Mouse (Mus musculus): ENCODE data around the gene Lrpprc. TPM values are rescaled to one million over a fixed set of nuclear protein-coding genes. Genes with fewer than 3 reads are reported as not detected.
"Not testable (repeated sequence)": the region's sequence is repeated elsewhere in the genome, so short reads cannot be mapped to it uniquely, and the experiment has no call there.

Lrpprc gene
- polyA plus RNA-seq, 1 experiment from 2014 or later: 58.4 TPM

- not testable (repeated sequence) for H3K4me2 ChIP-seq (ENCODE audit: low read depth); H3K27me3 ChIP-seq (ENCODE audit: control insufficient read depth, insufficient read depth, low read length); DNase-seq (ENCODE audit: low spot score); ATAC-seq (ENCODE audit: insufficient read depth, low FRiP score, low TSS enrichment); H3K9me3 ChIP-seq (ENCODE audit: control insufficient read depth, low read length); H3K4me3 ChIP-seq (ENCODE audit: low read depth, low read length); H3K36me3 ChIP-seq (ENCODE audit: control insufficient read depth, insufficient read depth, low read length); H3K4me1 ChIP-seq (ENCODE audit: control insufficient read depth, insufficient read depth, low read length); H3K27ac ChIP-seq (ENCODE audit: low read depth, low read length); H3K9ac ChIP-seq (ENCODE audit: low read length)
- 84% methylated on average over 14 of the region's 14 CpGs for WGBS
Measured at GRCm38 (mm10) chr17:84814192-84814591, 23.6 kb upstream of the Lrpprc start.

GRCm38 (mm10) chr17:84792006-84792405 is 1.4 kb upstream of the Lrpprc start:
- Histone ChIP-seq H3K4me2 (ENCODE audit: low read depth) (no peak overlapping the region), H3K27ac (ENCODE audit: low read depth, low read length) (no peak overlapping the region), H3K9me3 (ENCODE audit: control insufficient read depth, low read length) (no peaks in the 10 kb centered on the region), H3K9ac (ENCODE audit: low read length) (no peak overlapping the region), H3K4me3 (ENCODE audit: low read depth, low read length) (no peak overlapping the region), H3K4me1 (ENCODE audit: control insufficient read depth, insufficient read depth, low read length) (peaks cover 4% of the 10 kb centered on the region; the same call in 1 of the 2 replicates), H3K27me3 (ENCODE audit: control insufficient read depth, insufficient read depth, low read length) (no peaks in the 10 kb centered on the region), H3K36me3 (ENCODE audit: control insufficient read depth, insufficient read depth, low read length) (no peaks in the 10 kb centered on the region)
- 75% methylated on average over 5 of the region's 5 CpGs for WGBS
- ATAC-seq (ENCODE audit: insufficient read depth, low FRiP score, low TSS enrichment): no peak
- no peak for DNase-seq (ENCODE audit: low spot score)

GRCm38 (mm10) chr17:84791156-84791555 is 567 bp upstream of the Lrpprc start:
- Histone ChIP-seq H3K9ac (ENCODE audit: low read length) (peak overlapping the region; percentile 87), H3K4me1 (ENCODE audit: control insufficient read depth, insufficient read depth, low read length) (peaks cover 4% of the 10 kb centered on the region; the same call in 1 of the 2 replicates), H3K27ac (ENCODE audit: low read depth, low read length) (peak overlapping the region; percentile 15), H3K9me3 (ENCODE audit: control insufficient read depth, low read length) (no peaks in the 10 kb centered on the region), H3K4me3 (ENCODE audit: low read depth, low read length) (peak overlapping the region; percentile 93), H3K4me2 (ENCODE audit: low read depth) (peak overlapping the region; percentile 75), H3K27me3 (ENCODE audit: control insufficient read depth, insufficient read depth, low read length) (no peaks in the 10 kb centered on the region), H3K36me3 (ENCODE audit: control insufficient read depth, insufficient read depth, low read length) (no peaks in the 10 kb centered on the region)
- ATAC-seq (ENCODE audit: insufficient read depth, low FRiP score, low TSS enrichment) (0 out of 2 replicates have a peak, but pooled peaks have one; percentile 5), DNase-seq (ENCODE audit: low spot score) (peak; percentile 36)
- WGBS: 5% methylated on average over 8 of the region's 8 CpGs

- peak; percentile 45 for ATAC-seq (ENCODE audit: insufficient read depth, low FRiP score, low TSS enrichment)
- H3K9me3 ChIP-seq (ENCODE audit: control insufficient read depth, low read length): no peaks in the 10 kb centered on the region
- H3K4me1 ChIP-seq (ENCODE audit: control insufficient read depth, insufficient read depth, low read length): peaks cover 4% of the 10 kb centered on the region; the same call in 1 of the 2 replicates
- H3K9ac ChIP-seq (ENCODE audit: low read length): peak overlapping the region; percentile 87
- no peaks in the 10 kb centered on the region for H3K27me3 ChIP-seq (ENCODE audit: control insufficient read depth, insufficient read depth, low read length)
- peak overlapping the region; percentile 93 for H3K4me3 ChIP-seq (ENCODE audit: low read depth, low read length)
- DNase-seq (ENCODE audit: low spot score): no peak
- H3K27ac ChIP-seq (ENCODE audit: low read depth, low read length): 0 out of 2 replicates have a peak overlapping the region, but pooled peaks have one; percentile 54
- WGBS: 0% methylated on average over 22 of the region's 22 CpGs
- no peaks in the 10 kb centered on the region for H3K36me3 ChIP-seq (ENCODE audit: control insufficient read depth, insufficient read depth, low read length)
- peak overlapping the region; percentile 75 for H3K4me2 ChIP-seq (ENCODE audit: low read depth)
Measured at GRCm38 (mm10) chr17:84790043-84790442, 546 bp downstream of the Lrpprc start.

GRCm38 (mm10) chr17:84788376-84789125 is 2.0 kb downstream of the Lrpprc start:
- Histone ChIP-seq H3K27ac (ENCODE audit: low read depth, low read length) (no peak overlapping the region), H3K9me3 (ENCODE audit: control insufficient read depth, low read length) (no peaks in the 10 kb centered on the region)

GRCm38 (mm10) chr17:84787477-84787876 is 3.1 kb downstream of the Lrpprc start:
- no peak for ATAC-seq (ENCODE audit: insufficient read depth, low FRiP score, low TSS enrichment)
- no peak overlapping the region for H3K4me3 ChIP-seq (ENCODE audit: low read depth, low read length)
- WGBS: 92% methylated on average over 11 of the region's 11 CpGs

More at GRCm38 (mm10) chr17:84788376-84789125, 2.0 kb downstream of the Lrpprc start:
- no peak for ATAC-seq (ENCODE audit: insufficient read depth, low FRiP score, low TSS enrichment)
- H3K36me3 ChIP-seq (ENCODE audit: control insufficient read depth, insufficient read depth, low read length): no peaks in the 10 kb centered on the region
- H3K9ac ChIP-seq (ENCODE audit: low read length): no peak overlapping the region
- peaks cover 4% of the 10 kb centered on the region; the same call in 1 of the 2 replicates for H3K4me1 ChIP-seq (ENCODE audit: control insufficient read depth, insufficient read depth, low read length)
- H3K27me3 ChIP-seq (ENCODE audit: control insufficient read depth, insufficient read depth, low read length): no peaks in the 10 kb centered on the region
- DNase-seq (ENCODE audit: low spot score): no peak
- WGBS: 94% methylated on average over 20 of the region's 20 CpGs
- no peak overlapping the region for H3K4me3 ChIP-seq (ENCODE audit: low read depth, low read length)
- H3K4me2 ChIP-seq (ENCODE audit: low read depth): no peak overlapping the region

GRCm38 (mm10) chr17:84786911-84787310 is 3.7 kb downstream of the Lrpprc start:
- Histone ChIP-seq H3K27me3 (ENCODE audit: control insufficient read depth, insufficient read depth, low read length) (no peaks in the 10 kb centered on the region), H3K9ac (ENCODE audit: low read length) (no peak overlapping the region), H3K27ac (ENCODE audit: low read depth, low read length) (no peak overlapping the region), H3K4me3 (ENCODE audit: low read depth, low read length) (no peak overlapping the region), H3K36me3 (ENCODE audit: control insufficient read depth, insufficient read depth, low read length) (no peaks in the 10 kb centered on the region), H3K4me2 (ENCODE audit: low read depth) (no peak overlapping the region), H3K4me1 (ENCODE audit: control insufficient read depth, insufficient read depth, low read length) (peaks cover 4% of the 10 kb centered on the region; the same call in 1 of the 2 replicates), H3K9me3 (ENCODE audit: control insufficient read depth, low read length) (no peaks in the 10 kb centered on the region)
- WGBS: 90% methylated on average over 8 of the region's 8 CpGs
- no peak for DNase-seq (ENCODE audit: low spot score)
- no peak for ATAC-seq (ENCODE audit: insufficient read depth, low FRiP score, low TSS enrichment)

More at GRCm38 (mm10) chr17:84787477-84787876, 3.1 kb downstream of the Lrpprc start:
- H3K4me1 ChIP-seq (ENCODE audit: control insufficient read depth, insufficient read depth, low read length): peaks cover 4% of the 10 kb centered on the region; the same call in 1 of the 2 replicates
- no peaks in the 10 kb centered on the region for H3K36me3 ChIP-seq (ENCODE audit: control insufficient read depth, insufficient read depth, low read length)
- H3K27me3 ChIP-seq (ENCODE audit: control insufficient read depth, insufficient read depth, low read length): no peaks in the 10 kb centered on the region
- no peak overlapping the region for H3K4me2 ChIP-seq (ENCODE audit: low read depth)
- no peak overlapping the region for H3K27ac ChIP-seq (ENCODE audit: low read depth, low read length)
- no peaks in the 10 kb centered on the region for H3K9me3 ChIP-seq (ENCODE audit: control insufficient read depth, low read length)
- no peak overlapping the region for H3K9ac ChIP-seq (ENCODE audit: low read length)
- no peak for DNase-seq (ENCODE audit: low spot score)

- 74% methylated on average over 5 of the region's 5 CpGs for WGBS
- H3K4me3 ChIP-seq (ENCODE audit: low read depth, low read length): no peak overlapping the region
- H3K4me2 ChIP-seq (ENCODE audit: low read depth): no peak overlapping the region
Measured at GRCm38 (mm10) chr17:84785176-84785575, 5.4 kb downstream of the Lrpprc start.

GRCm38 (mm10) chr17:84783491-84783890 is 7.1 kb downstream of the Lrpprc start:
- no peaks in the 10 kb centered on the region for H3K9me3 ChIP-seq (ENCODE audit: control insufficient read depth, low read length)
- H3K4me3 ChIP-seq (ENCODE audit: low read depth, low read length): no peak overlapping the region
- H3K4me2 ChIP-seq (ENCODE audit: low read depth): no peak overlapping the region
- H3K4me1 ChIP-seq (ENCODE audit: control insufficient read depth, insufficient read depth, low read length): no peaks in the 10 kb centered on the region
- DNase-seq (ENCODE audit: low spot score): no peak
- no peaks in the 10 kb centered on the region for H3K27me3 ChIP-seq (ENCODE audit: control insufficient read depth, insufficient read depth, low read length)
- 94% methylated on average over 5 of the region's 5 CpGs for WGBS
- no peak overlapping the region for H3K27ac ChIP-seq (ENCODE audit: low read depth, low read length)
- no peak for ATAC-seq (ENCODE audit: insufficient read depth, low FRiP score, low TSS enrichment)
- no peak overlapping the region for H3K9ac ChIP-seq (ENCODE audit: low read length)
- no peaks in the 10 kb centered on the region for H3K36me3 ChIP-seq (ENCODE audit: control insufficient read depth, insufficient read depth, low read length)

More at GRCm38 (mm10) chr17:84785176-84785575, 5.4 kb downstream of the Lrpprc start:
- DNase-seq (ENCODE audit: low spot score) (no peak), ATAC-seq (ENCODE audit: insufficient read depth, low FRiP score, low TSS enrichment) (no peak)
- Histone ChIP-seq H3K4me1 (ENCODE audit: control insufficient read depth, insufficient read depth, low read length) (peaks cover 4% of the 10 kb centered on the region; the same call in 1 of the 2 replicates), H3K9ac (ENCODE audit: low read length) (no peak overlapping the region), H3K27ac (ENCODE audit: low read depth, low read length) (no peak overlapping the region), H3K9me3 (ENCODE audit: control insufficient read depth, low read length) (no peaks in the 10 kb centered on the region), H3K27me3 (ENCODE audit: control insufficient read depth, insufficient read depth, low read length) (no peaks in the 10 kb centered on the region), H3K36me3 (ENCODE audit: control insufficient read depth, insufficient read depth, low read length) (no peaks in the 10 kb centered on the region)
